Comparison of ENCODE assay signal across 21 mouse cellular contexts in the genomic region with DNA sequence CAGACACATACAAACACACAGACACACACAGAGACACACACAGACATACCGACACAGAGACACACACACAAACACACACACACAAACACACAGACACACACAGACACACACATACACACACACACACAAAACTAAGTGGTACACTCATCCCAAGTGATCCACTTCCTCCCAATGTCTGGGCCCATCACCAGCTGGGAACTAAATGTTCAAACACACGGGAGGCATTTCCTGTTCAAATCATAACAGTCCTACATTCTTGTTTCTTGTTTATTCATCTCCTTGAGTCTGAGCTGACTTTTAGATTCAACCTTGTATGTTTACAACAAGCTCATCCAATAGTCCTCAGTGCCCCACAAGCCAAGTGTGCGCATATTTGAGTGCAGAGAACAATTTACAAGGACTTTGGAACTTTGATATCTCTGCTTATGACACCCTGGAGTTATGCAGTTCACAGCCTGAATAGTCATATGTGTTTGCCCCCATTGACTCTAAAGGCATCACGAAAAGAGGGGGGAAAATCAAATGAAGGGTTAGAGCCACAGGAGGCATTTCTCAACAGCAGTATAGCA.
DNase-seq lines count a peak whose midpoint lies in the region; ATAC-seq lines count a peak whose summit lies in the region.
"Had no signal": no experiment of that assay in that cellular context is flagged by ENCODE, and none has a peak within 500 bp of the region (broad histone marks: within the 10 kb centered on the region; RNA-seq: fewer than 3 reads in every experiment).

No protein-coding gene starts in this region.

- H3K4me3 ChIP-seq in lung, embryonic 16.5 days (ENCODE audit: low read length), result no peak overlapping the region
- no peak overlapping the region for H3K4me3 ChIP-seq in forebrain, embryonic 15.5 days
- H3K4me3 ChIP-seq: embryonic facial prominence, embryonic 13.5 days; forebrain, embryonic 12.5 days; heart, adult 2 months; heart, embryonic 15.5 days had no signal

- no peaks in the 10 kb centered on the region; the same call in 1 of the 2 replicates for H3K4me1 ChIP-seq in lung, embryonic 16.5 days (replicated peaks; ENCODE audit: control insufficient read depth, insufficient read depth, low read length)
- peaks cover 11% of the 10 kb centered on the region; the same call in 1 of the 2 replicates for H3K4me1 ChIP-seq in forebrain, embryonic 15.5 days
- H3K4me1 ChIP-seq: embryonic facial prominence, embryonic 13.5 days; forebrain, embryonic 12.5 days had no signal

- H3K36me3 ChIP-seq in lung, embryonic 16.5 days (ENCODE audit: control insufficient read depth, insufficient read depth, low read length), result no peaks in the 10 kb centered on the region
- H3K36me3 ChIP-seq in forebrain, embryonic 15.5 days, result no peaks in the 10 kb centered on the region
- H3K36me3 ChIP-seq: embryonic facial prominence, embryonic 13.5 days; forebrain, embryonic 12.5 days; heart, embryonic 15.5 days had no signal

- no peaks in the 10 kb centered on the region for H3K9me3 ChIP-seq in lung, embryonic 16.5 days (ENCODE audit: control insufficient read depth, low read length)
- H3K9me3 ChIP-seq in forebrain, embryonic 15.5 days, result no peaks in the 10 kb centered on the region
- H3K9me3 ChIP-seq: embryonic facial prominence, embryonic 13.5 days; forebrain, embryonic 12.5 days; heart, embryonic 15.5 days had no signal

- WGBS in lung, embryonic 16.5 days, result 52% methylated on average over 4 of the region's 4 CpGs
- 86% methylated on average over 4 of the region's 4 CpGs for WGBS in forebrain, embryonic 15.5 days

- no peak overlapping the region for H3K27ac ChIP-seq in lung, embryonic 16.5 days (ENCODE audit: low read length)
- H3K27ac ChIP-seq in forebrain, embryonic 15.5 days (replicated peaks), result no peak overlapping the region
- H3K27ac ChIP-seq: embryonic facial prominence, embryonic 13.5 days; forebrain, embryonic 12.5 days; heart, adult 2 months; heart, embryonic 15.5 days had no signal

- no peak overlapping the region for H3K4me2 ChIP-seq in lung, embryonic 16.5 days (ENCODE audit: low read depth, low read length)
- H3K4me2 ChIP-seq in forebrain, embryonic 15.5 days (replicated peaks), result no peak overlapping the region
- H3K4me2 ChIP-seq: embryonic facial prominence, embryonic 13.5 days; forebrain, embryonic 12.5 days; heart, embryonic 11.5 days; heart, embryonic 15.5 days had no signal

- H3K27me3 ChIP-seq in lung, embryonic 16.5 days (ENCODE audit: control insufficient read depth, insufficient read depth, low read depth, low read length), result no peaks in the 10 kb centered on the region
- no peaks in the 10 kb centered on the region for H3K27me3 ChIP-seq in forebrain, embryonic 15.5 days
- H3K27me3 ChIP-seq: CH12.LX; embryonic facial prominence, embryonic 13.5 days; heart, embryonic 15.5 days had no signal

- ATAC-seq in lung, embryonic 16.5 days (ENCODE audit: low read depth), result peak; percentile 65; the same call in 1 of the 2 replicates
- no peak for ATAC-seq in forebrain, embryonic 15.5 days (replicated peaks)
- ATAC-seq: activated CD4-positive, CD25-positive, alpha-beta regulatory T cell, adult 4 months; forebrain, postnatal 0 days; Patski had no signal

- H3K9ac ChIP-seq in lung, embryonic 16.5 days (ENCODE audit: low read length), result no peak overlapping the region
- no peak overlapping the region for H3K9ac ChIP-seq in forebrain, embryonic 15.5 days (replicated peaks)
- H3K9ac ChIP-seq: embryonic facial prominence, embryonic 13.5 days; forebrain, embryonic 12.5 days; forebrain, postnatal 0 days; heart, embryonic 15.5 days had no signal

- DNase-seq in retina, postnatal 1 day, result peak; percentile 4
- no peak for DNase-seq in retina, embryonic 14.5 days (ENCODE audit: low spot score)
- DNase-seq in lung, postnatal 25 days (ENCODE audit: low spot score), result peak; percentile 32
- no peak for DNase-seq in kidney, postnatal 10 days
- no peak for DNase-seq in layer of hippocampus, postnatal 14 days (ENCODE audit: low spot score in 2 of 2)
- DNase-seq: adrenal gland, postnatal 25 days; cerebellum, adult 9-11 months; cerebellum, postnatal 36 days; forebrain, postnatal 0 days; gastrocnemius, postnatal 14 days; heart, adult 2 months; heart, postnatal 14 days had no signal

Comparison
In these comparisons a context has a peak if more than half of its experiments do, and no peak if none do; other contexts are left out.
1. DNase-seq: peak in retina, postnatal 1 day (single experiment) and lung, postnatal 25 days (single experiment); none in retina, embryonic 14.5 days (single experiment), kidney, postnatal 10 days (single experiment) and layer of hippocampus, postnatal 14 days (0 of 2).